Mouse (Mus musculus): Measurements from ENCODE around the gene Ap1g1.

- TF ChIP-seq EP300 (IDR thresholded peaks at IDR 0.05) (no peak), CTCF (IDR thresholded peaks at IDR 0.05) (no peak)
Measured at GRCm38 (mm10) chr8:109764031-109764430, 14.3 kb upstream of the Ap1g1 start.

Data from lung, postnatal 0 days (tissue).